Mouse (Mus musculus) ES-E14 (cell line): ENCODE results near the gene 4933430I17Rik. TPM values are rescaled to one million over a fixed set of nuclear protein-coding genes. Genes with fewer than 3 reads are reported as not detected.
"Not testable (repeated sequence)": the region's sequence is repeated elsewhere in the genome, so short reads cannot be mapped to it uniquely, and the experiment has no call there.

ENCODE experiments used
- DNase-seq: peaks from one replicate; pipeline ENCODE4 v3.0.0-alpha.2; 2013; ENCODE audit warnings: low read depth, low spot score
- H3K27ac ChIP-seq: 2 replicates; pipeline ENCODE4 v1.5.1; 2012; ENCODE audit warnings: low read depth, mild to moderate bottlenecking, low read length, moderate library complexity, mixed read lengths; ENCODE audit not compliant: poor library complexity, insufficient read depth, severe bottlenecking
- H3K36me3 ChIP-seq: 2 replicates; pipeline ENCODE4 v1.6.1; 2012; ENCODE audit warnings: mild to moderate bottlenecking, low read length, moderate library complexity, mixed read lengths; ENCODE audit not compliant: control insufficient read depth, poor library complexity, insufficient read depth, severe bottlenecking
- H3K4me1 ChIP-seq, 2 experiments: fragments of 150-350 bp in 1 of 2; sonication (generic) in 1 of 2; 2 replicates each; pipeline ENCODE4 v1.6.1; 2012; ENCODE audit warnings: low read length in 2 of 2, mild to moderate bottlenecking in 1 of 2, mixed read lengths in 1 of 2; ENCODE audit not compliant: control insufficient read depth in 2 of 2, insufficient read depth in 2 of 2, poor library complexity in 1 of 2
- H3K4me3 ChIP-seq, 2 experiments: fragments of 150-350 bp in 1 of 2; sonication (generic) in 1 of 2; 2 replicates each; pipeline ENCODE4 v1.5.1; 2012; ENCODE audit warnings: low read length in 2 of 2, low read depth in 1 of 2, mild to moderate bottlenecking in 1 of 2, mixed read lengths in 1 of 2; ENCODE audit not compliant: insufficient read depth in 1 of 2, poor library complexity in 1 of 2, severe bottlenecking in 1 of 2
- H3K9ac ChIP-seq: 2 replicates; pipeline ENCODE4 v1.6.1; 2012; ENCODE audit warnings: low read depth, mild to moderate bottlenecking, low read length, mixed read lengths; ENCODE audit not compliant: poor library complexity, insufficient read depth, severe bottlenecking
- H3K9me3 ChIP-seq: fragments of 150-350 bp; sonication (generic); 2 replicates; pipeline ENCODE4 v1.6.1; 2012; ENCODE audit warnings: low read depth, mild to moderate bottlenecking, low read length; ENCODE audit not compliant: control insufficient read depth, insufficient read depth
- CHD2 ChIP-seq: IDR thresholded peaks from 2 replicates; pipeline ENCODE4 v1.6.1; 2014; ENCODE audit warnings: mild to moderate bottlenecking, low read depth, low read length, inconsistent platforms
- HCFC1 ChIP-seq: IDR thresholded peaks from 2 replicates; pipeline ENCODE4 v1.6.1; 2012; ENCODE audit warnings: low read length, inconsistent platforms, borderline replicate concordance; ENCODE audit not compliant: insufficient read depth
- MAFK ChIP-seq: IDR thresholded peaks from 2 replicates; pipeline ENCODE4 v1.6.1; 2014; ENCODE audit warnings: mild to moderate bottlenecking, low read depth, low read length, inconsistent platforms; ENCODE audit not compliant: insufficient read depth
- ZC3H11A ChIP-seq: IDR thresholded peaks from 2 replicates; pipeline ENCODE4 v1.6.1; 2012; ENCODE audit warnings: low read depth, mild to moderate bottlenecking, inconsistent platforms, low read length, borderline replicate concordance
- ZNF384 ChIP-seq: IDR thresholded peaks from 2 replicates; pipeline ENCODE4 v1.6.1; 2012; ENCODE audit warnings: low read depth, low read length, inconsistent platforms
- in situ Hi-C, 2 experiments: fragments of 600-800 bp; cut with MboI; formaldehyde crosslinking; loops; one replicate each; pipeline ENCODE4 v1.15.1; 2025; ENCODE audit warnings: low sequenced_read_pairs in 2 of 2, inconsistent platforms in 1 of 2; ENCODE audit not compliant: unreplicated experiment in 2 of 2
- total RNA-seq: library from RNA; depleted of rRNA; stranded (reverse); fragments of 300-350 nt; gene quantifications from 2 replicates; pipeline ENCODE4 v1.2.3, GENCODE M21; 2012; rRNA removed

4933430I17Rik gene
- total RNA-seq = 0.27 and 0.32 TPM in 2 replicates

GRCm38 (mm10) chr4:62524651-62525488 is at the start of gene 4933430I17Rik, which contains the start of gene Pole3:
4933430I17Rik (plus strand) TSS chr4:62525369.
Pole3 (minus strand) TSS chr4:62525068.
- Histone ChIP-seq H3K4me1 (peaks cover 0 to 6% of the 10 kb centered on the region in 2 experiments; a peak in 2 of 4 replicates), H3K4me3 (peak within 1 kb of the TSS; percentile 79 to 94), H3K9ac (peak within 1 kb of the TSS; percentile 96), H3K27ac (peak within 1 kb of the TSS; percentile 76), H3K36me3 (peaks cover 5% of the 10 kb centered on the region; the same call in 1 of the 2 replicates), H3K9me3 (no peaks in the 10 kb centered on the region)
- TF ChIP-seq CHD2 (peak; percentile 88), MAFK (no peak; the same call in 1 of the 2 replicates), HCFC1 (peak; percentile 70), ZC3H11A (no peak), ZNF384 (no peak)
- peak; percentile 99 for DNase-seq
- in situ Hi-C loops = no loop called here

DNA sequence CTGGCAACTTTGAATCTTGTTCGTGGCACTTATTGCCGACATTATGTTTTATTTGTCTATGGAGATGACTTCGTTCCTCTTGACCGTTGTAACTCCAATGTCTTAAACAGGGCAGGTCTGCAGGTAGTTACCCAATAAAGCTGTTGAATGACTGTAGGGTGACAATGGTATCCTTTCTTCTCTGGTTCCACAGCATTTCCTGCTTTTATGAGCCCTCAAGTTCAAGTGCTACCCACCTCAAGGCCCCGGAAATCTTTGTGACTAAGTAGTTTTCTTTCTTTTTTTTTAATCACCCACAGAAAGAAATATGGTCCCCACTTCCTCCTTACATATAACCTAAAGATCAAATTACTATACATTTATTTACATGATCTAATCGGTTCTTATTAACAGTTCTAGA is 49.4 kb upstream of the 4933430I17Rik start:
- no peaks in the 10 kb centered on the region for H3K9me3 ChIP-seq
- no peak overlapping the region for H3K9ac ChIP-seq
- in situ Hi-C loops = no loop called here
- no peak overlapping the region for H3K4me3 ChIP-seq
- no peaks in the 10 kb centered on the region for H3K36me3 ChIP-seq
- TF ChIP-seq ZNF384 (no peak), ZC3H11A (no peak), HCFC1 (no peak), CHD2 (no peak), MAFK (no peak)
- DNase-seq = no peak
- H3K27ac ChIP-seq = no peak overlapping the region
- H3K4me1 ChIP-seq = no peaks in the 10 kb centered on the region

GRCm38 (mm10) chr4:62477542-62478244 is 47.5 kb upstream of the 4933430I17Rik start:
- H3K9me3 ChIP-seq = no peaks in the 10 kb centered on the region
- H3K4me3 ChIP-seq = no peak overlapping the region
- in situ Hi-C loops = no loop called here
- H3K36me3 ChIP-seq = no peaks in the 10 kb centered on the region
- H3K4me1 ChIP-seq = no peaks in the 10 kb centered on the region
- no peak for TF ChIP-seq HCFC1
- no peak for TF ChIP-seq ZNF384
- no peak for TF ChIP-seq ZC3H11A
- TF ChIP-seq MAFK = no peak
- no peak for TF ChIP-seq CHD2
- H3K9ac ChIP-seq = no peak overlapping the region
- no peak for DNase-seq
- no peak overlapping the region for H3K27ac ChIP-seq

- H3K9me3 ChIP-seq, DNase-seq, H3K4me1 ChIP-seq, H3K36me3 ChIP-seq, H3K27ac ChIP-seq, in situ Hi-C loops: not testable (repeated sequence)
- Histone ChIP-seq H3K4me3 (peak overlapping the region; percentile 65 to 78), H3K9ac (0 out of 2 replicates have a peak overlapping the region, but pooled peaks have one; percentile 78)
Measured at GRCm38 (mm10) chr4:62479593-62479936, 45.6 kb upstream of the 4933430I17Rik start.
